Mouse (Mus musculus): ENCODE results near the gene Vmn1r95.
"Not testable (repeated sequence)": the region's sequence is repeated elsewhere in the genome, so short reads cannot be mapped to it uniquely, and the experiment has no call there.

Gene Vmn1r95

DNA sequence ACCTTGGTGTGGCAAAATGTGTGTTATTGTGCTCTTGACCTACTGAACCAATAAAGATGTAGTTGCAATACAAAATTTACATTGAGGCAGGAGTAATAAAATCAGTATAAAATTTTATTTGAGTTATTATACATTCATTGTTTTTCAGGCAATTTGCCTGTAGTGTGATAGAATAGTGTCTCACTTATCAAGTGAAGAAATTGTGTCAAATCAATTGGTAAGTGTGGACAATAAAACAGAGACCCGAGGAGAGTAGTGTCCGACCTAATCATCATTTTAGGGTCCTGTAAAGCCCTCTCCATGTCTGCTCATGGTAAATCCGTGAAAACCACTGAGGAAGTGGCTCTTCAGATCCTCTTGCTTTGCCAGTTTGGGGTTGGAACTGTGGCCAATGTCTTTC, at the start of gene Vmn1r95:
Gene Vmn1r95, plus strand, starts transcription at position 301 of the 400 bp plus-strand sequence.
- DNase-seq = not testable (repeated sequence)

DNA sequence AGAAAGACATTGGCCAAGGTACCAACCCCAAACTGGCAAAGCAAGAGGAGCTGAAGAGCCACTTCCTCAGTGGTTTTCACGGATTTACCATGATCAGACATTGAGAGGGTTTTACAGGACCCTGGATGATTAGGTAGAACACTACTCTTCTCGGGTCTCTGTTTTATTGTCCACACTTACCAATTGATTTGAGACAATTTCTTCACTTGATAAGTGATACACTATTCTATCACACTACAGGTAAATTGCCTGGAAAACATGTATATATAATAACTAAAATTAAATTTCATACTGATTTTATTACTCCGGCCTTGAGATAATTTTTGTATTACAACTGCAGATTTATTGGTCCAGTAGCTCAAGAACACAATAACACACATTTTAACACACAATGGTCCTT, 25.2 kb upstream of the Vmn1r95 start, which contains the start of gene Vmn1r94:
Gene Vmn1r94, minus strand, starts transcription at position 101 of the 400 bp plus-strand sequence.
- not testable (repeated sequence) for DNase-seq

DNA sequence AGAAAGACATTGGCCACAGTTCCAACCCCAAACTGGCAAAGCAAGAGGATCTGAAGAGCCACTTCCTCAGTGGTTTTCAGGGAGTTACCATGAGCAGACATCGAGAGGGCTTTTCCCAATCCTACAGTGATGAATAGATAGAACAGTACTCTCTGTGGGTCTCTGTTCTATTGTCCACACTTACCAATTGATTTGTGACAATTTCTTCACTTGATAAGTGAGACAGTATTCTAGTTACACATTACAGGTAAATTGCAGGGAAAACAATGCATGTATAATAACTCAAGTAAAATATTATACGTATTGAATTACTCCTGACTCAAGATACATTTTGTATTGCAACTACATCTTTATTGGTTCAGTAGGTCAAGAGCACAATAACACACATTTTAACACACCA, 12.0 kb downstream of the Vmn1r95 start, which contains the start of gene Gm6164:
Gene Gm6164, minus strand, starts transcription at position 101 of the 400 bp plus-strand sequence.
- not testable (repeated sequence) for DNase-seq

DNA sequence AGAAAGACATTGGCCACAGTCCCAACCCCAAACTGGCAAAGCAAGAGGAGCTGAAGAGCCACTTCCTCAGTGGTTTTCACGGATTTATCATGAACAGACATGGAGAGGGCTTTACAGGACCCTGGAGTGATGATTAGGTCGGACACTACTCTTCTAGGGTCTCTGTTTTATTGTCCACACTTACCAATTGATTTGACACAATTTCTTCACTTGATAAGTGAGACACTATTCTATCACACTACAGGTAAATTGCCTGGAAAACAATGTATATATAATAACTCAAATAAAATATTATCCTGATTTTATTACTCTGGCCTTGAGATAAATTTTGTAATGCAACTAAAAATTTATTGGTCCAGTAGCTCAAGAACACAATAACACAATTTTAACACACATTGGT, 40.2 kb downstream of the Vmn1r95 start, which contains the start of gene Gm4498:
Gene Gm4498, minus strand, starts transcription at position 101 of the 400 bp plus-strand sequence.
- DNase-seq = not testable (repeated sequence)
